Mouse (Mus musculus) lung, adult 18-20 months (tissue): ENCODE results near the gene Yipf2.
"Not testable (repeated sequence)": the region's sequence is repeated elsewhere in the genome, so short reads cannot be mapped to it uniquely, and the experiment has no call there.

ENCODE experiments used
- DNase-seq, 2 experiments: peaks; one replicate each; pipeline ENCODE4 v3.0.0; 2022; ENCODE audit warnings: mixed read lengths in 2 of 2

Gene Yipf2

DNA sequence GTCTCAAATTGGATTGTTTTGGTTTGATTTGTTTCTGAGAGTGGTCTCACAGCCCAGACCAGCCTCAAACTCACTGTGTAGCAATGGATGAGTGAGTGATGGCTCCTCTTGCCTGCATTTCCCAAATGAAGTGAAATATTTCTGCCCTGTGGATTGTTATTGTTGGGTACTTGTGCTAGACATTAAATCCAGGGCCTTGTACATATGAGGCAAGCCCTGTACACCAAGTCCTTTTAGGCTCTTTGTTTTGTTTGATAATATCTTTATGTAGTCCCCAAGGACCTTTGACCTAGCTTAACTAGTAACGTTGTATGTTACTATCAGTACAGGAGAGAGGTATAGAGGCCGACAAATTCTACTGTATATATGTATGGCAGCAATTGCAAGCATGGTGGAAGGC lies 2.2 kb upstream of the Yipf2 start:
- DNase-seq = no peak

DNA sequence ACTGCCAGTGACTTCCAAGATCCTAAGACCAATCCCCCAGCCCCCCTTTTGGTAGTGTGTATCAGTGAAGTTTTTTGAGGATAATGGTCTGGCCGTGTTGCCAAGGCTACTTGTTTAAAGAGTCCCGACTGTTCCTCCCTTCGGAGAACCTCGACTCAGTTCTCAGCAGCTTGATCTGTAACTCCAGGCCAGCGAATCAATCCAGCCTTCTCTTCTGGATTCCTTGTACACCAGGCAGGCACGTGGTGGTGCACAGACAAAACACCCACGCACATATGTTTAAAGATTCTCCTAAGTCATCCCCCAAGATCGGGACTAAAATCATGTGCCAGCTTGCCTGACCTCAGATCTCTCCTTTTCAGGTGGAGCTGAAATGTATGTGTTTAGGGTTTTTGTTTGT lies 1.7 kb upstream of the Yipf2 start:
- DNase-seq = not testable (repeated sequence)

DNA sequence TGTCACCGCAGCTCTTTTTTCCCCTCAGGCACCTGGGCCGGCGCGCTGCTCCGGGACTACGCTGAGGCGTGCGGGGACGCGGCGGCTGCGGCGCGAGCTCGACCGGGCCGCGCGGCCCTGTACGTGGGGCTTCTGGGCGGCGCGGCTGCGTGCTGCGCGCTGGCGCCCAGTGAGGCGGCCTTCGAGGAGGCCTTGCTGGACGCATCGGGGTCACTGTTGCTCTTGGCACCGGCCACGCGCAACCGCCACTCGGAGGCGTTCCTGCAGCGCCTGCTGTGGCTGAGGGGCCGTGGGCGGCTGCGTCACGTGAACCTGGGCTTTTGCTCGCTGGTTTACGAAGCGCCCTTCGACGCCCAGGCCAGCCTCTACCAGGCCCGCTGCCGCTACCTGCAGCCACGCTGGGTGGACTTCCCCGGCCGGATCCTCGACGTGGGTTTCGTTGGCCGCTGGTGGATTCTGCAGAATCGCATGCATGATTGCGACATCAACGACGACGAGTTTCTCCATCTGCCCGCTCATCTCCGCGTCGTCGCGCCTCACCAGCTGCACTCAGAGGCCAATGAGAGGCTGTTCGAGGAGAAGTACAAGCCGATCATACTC lies 594 bp upstream of the Yipf2 start:
- peak; percentile 48 for DNase-seq

- DNase-seq = no peak
These were observed 561 bp downstream of the Yipf2 start for GRCm38 (mm10) chr9:21591831-21592702.

DNA sequence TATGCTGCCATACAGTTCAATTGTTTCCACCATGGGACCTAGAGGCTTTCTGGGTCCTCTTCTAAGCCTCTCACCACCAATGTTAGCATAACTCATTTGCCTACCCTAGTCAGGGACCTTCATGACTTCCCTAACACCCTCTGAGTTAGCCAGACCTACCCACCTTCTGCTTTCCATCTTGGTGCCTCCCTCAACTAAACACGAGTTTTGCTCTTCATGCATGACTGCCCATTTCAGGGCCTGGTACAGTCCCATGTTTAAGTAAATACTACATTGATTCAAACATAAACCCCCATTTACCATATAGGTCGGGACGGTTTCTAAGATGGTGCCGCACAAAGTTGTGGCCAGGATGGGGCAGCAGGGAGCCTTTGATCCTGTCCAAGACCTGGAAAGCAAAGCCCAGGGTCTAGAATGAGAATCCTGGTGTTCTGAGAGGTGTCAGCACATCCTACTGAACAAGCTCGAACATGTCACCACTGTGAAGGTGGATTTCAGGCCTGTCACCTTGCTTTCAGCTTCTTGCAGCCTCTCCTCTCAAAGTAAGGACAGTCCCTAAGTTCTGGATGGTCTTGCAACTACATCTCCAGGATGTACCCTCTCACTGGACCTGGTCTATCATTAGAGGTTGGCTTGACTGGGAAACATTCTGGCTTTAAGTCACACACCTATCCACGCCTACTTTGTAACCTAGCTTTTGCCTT lies 1.3 kb downstream of the Yipf2 start:
- no peak for DNase-seq

DNA sequence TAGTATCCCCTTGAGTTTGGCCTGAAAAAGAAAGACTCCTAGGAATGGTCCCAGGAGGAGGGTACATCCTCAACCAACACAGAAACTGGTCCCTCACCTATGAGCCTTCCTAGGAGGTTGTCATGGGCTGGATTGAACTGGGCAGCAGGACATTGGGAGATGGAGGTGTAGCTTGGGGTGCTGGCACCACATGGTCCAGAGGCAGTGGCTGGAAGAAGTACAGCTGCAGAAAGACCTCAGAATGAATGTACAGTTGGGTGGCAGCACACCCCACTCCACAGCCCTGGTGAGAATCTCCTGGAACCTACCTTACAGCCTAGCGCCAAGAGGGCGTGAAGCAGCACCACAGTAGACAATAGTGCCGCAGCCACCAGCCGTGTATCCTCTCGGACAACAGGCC lies 3.1 kb downstream of the Yipf2 start:
- no peak for DNase-seq

DNA sequence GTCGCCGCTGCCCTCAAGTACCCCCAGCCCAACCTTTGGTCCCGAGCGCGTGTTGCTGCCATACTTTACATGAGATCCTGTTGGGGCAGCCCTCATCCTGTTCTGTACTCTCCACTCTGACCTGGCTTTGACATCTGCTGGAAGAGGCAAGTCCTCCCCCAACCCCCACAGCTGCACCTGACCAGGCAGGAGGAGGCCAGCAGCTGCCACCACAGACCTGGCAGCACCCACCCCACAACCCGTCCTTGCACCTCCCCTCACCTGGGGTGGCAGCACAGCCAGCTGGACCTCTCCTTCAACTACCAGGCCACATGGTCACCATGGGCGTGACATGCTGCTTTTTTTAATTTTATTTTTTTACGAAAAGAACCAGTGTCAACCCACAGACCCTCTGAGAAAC lies 4.3 kb downstream of the Yipf2 start:
- no peak for DNase-seq

DNA sequence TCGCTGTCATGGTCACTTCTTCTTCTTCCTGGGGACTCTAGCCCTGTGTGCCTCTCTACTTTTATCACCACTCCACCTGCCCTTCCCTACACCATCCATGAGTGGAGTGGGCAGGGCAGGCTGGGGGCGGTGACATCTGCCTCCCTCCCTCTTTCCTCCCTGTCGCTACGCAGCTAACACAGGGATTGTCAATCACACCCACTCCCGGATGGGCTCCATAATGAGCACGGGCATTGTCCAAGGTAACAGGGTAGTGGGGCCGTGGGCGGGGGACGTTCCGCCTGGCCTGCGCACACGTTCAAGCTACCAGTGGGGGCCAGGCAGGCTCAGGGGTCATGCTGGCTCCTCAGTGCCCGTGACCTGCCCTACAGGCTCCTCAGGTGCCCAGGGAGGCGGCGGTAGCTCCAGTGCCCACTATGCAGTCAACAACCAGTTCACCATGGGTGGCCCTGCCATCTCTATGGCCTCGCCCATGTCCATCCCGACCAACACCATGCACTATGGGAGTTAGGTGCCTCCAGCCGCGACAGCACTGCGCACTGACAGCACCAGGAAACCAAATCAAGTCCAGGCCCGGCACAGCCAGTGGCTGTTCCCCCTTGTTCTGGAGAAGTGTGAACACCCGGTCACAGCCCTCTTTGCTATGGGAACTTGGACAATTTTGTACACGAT lies 4.8 kb downstream of the Yipf2 start:
- DNase-seq = no peak

DNA sequence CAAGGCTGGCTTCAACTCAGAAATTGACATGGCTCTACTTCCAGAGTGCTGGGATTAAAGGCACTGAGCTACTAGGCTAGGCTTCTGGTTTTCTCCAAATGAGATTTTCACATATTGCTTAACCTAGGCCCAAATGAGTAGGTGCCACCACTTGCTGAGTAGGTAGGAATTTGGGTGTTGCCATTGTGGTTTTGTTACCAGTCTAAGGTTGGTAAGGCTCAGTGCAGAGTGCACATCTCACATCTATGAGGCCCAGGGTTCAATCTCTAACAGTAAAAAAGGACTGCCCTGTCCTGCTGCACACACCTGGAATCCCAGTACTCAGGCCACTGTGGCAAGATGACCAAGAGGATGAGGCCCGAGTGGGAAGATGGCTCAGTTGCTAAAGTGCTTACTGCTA lies 7.2 kb downstream of the Yipf2 start:
- DNase-seq = no peak

- DNase-seq = no peak
These were observed 14.4 kb downstream of the Yipf2 start for GRCm38 (mm10) chr9:21578226-21578625.

DNA sequence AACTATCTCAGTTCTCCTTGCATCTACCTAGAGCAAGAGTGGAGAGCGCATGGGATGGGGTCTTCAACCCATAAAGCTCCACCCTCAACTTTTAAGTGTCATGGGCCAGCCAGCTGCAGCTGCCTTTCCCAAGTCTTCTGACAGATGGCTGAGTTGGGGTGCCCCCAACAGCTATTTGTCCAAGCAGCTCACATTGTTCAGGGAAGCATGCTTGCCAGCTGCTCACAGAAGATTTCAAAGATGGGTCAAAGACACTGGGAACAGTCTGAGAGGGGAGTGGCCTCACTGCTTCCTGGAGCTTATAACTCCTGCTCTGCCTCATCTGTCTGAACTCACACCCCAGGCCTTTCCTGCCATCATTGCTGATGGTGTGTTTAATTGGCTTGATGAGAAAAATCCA lies 16.3 kb downstream of the Yipf2 start:
- no peak for DNase-seq

DNA sequence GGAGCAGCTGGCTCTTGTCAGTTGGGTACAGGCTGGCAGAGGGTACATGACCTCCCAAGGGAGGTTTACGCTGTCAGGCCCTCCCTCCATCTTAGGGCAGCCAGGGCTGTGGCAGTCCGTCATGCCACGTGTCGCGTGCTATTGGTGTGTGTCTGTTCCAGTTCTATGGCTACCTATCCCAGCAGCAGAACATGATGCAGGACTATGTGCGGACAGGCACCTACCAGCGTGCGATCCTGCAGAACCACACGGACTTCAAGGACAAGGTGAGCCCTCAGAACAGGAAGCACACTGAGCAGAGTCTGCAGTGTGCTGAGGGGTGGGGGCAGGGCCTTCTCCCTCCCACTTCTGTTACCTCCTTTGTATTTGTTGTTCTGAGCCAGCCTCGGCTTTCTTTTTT lies 17.4 kb downstream of the Yipf2 start:
- no peak for DNase-seq

GRCm38 (mm10) chr9:21574012-21574801 lies 18.4 kb downstream of the Yipf2 start:
- DNase-seq = no peak

DNA sequence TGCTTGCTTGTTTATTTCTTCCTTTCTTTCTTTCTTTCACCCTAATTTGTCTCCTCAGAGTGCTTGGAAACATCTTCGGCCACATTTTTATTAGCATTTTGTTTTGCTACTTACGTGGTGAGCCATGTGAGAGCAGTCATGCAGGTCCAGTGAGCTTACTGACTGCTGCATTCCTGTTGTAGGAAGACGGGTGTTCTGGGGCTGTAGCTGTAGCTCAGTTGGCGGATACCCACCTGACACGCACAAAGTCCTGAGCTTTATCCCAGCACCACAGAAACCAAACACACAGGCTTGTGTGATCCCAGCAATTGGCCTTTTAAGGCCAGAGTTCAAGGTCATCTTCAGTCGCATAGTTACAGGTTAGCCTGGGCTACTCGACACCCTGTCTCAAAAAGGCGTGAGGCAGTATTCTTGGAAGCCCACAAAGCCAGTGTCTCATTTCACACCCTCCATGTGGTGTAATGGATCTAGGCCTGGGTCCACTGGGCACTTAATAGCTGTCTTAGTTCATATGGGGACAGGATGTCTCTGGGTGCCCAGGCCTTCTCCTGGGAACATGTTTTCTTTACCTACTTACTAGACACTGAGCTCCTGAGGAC lies 23.9 kb downstream of the Yipf2 start:
- DNase-seq = no peak

GRCm38 (mm10) chr9:21567051-21567450 lies 25.6 kb downstream of the Yipf2 start:
- no peak for DNase-seq

GRCm38 (mm10) chr9:21566538-21566937 lies 26.1 kb downstream of the Yipf2 start:
- DNase-seq = no peak

- no peak for DNase-seq
These were observed 27.5 kb downstream of the Yipf2 start for GRCm38 (mm10) chr9:21565004-21565586.

- DNase-seq = no peak
These were observed 28.2 kb downstream of the Yipf2 start for GRCm38 (mm10) chr9:21564420-21564819.

DNA sequence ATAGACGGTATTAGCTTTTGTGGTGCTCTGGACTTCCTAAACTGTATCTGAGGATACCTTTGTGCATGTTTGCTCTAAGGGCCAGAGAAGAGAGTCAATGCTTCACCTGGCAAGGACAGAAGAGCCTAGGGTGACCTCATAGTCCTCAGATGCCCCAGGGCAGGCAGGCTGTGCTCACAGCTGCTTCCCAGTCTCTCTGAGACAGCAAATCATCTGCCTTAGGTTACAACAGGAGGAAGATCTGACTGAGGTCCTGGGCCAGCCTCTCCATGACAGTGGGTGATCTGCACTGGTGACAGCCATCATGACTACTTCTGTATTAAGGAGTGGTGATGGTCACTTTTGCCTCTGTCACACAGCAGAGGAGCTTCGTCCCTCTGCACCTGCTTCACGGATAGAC lies 33.5 kb downstream of the Yipf2 start:
- no peak for DNase-seq

GRCm38 (mm10) chr9:21558366-21558765 lies 34.3 kb downstream of the Yipf2 start:
- no peak for DNase-seq

- no peak for DNase-seq
These were observed 35.1 kb downstream of the Yipf2 start for GRCm38 (mm10) chr9:21557556-21557955.

DNA sequence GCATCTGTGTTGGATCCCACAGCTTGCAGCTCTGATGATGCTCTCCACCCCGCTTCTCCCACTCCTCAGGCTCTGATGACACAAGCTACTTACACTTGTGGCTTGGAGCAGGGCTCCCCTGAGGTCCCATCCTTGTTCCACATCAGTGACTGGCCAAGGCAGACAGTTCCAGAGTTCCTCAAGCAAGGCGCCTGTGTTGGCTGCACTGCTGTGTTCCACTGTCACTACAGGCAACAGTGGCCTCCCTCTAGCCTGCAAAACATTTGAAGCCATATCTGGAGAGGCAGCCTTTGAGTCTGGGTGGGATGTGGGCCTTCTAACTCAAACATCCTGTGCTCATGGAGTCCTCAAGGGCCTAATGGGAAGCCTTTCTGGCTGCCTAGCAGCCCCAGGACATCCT lies 35.6 kb downstream of the Yipf2 start:
- DNase-seq = no peak
